Mouse (Mus musculus): ENCODE measurements around the gene Fmnl2. TPM values are rescaled to one million over a fixed set of nuclear protein-coding genes. Genes with fewer than 3 reads are reported as not detected.

Gene Fmnl2
- 10 to 100 TPM; 42.8 to 43.4 TPM for total RNA-seq (2021)
- long read RNA-seq, experiment 1, partial matches to known transcripts, result 2 of 4 reads
- long read RNA-seq, experiment 1, other reads (novel, unspliced or antisense), result 2 of 4 reads
- long read RNA-seq, experiment 2, partial matches to known transcripts, result 1 of 3 reads
- long read RNA-seq, experiment 2, other reads (novel, unspliced or antisense), result 2 of 3 reads

- DNase-seq (ENCODE audit: low spot score in 2 of 2), result peak; percentile 42 to 75
- intact Hi-C loops (cut with DNase I), result loop anchor here (2.0 to 10.0 kb wide), 4 partner anchors 74 to 224 kb away; no protein-coding TSS in a partner anchor
These were observed at the start of gene Fmnl2 for GRCm38 (mm10) chr2:52857611-52858528. Gene Fmnl2 (plus strand): TSS chr2:52857860.

GRCm38 (mm10) chr2:52809988-52810387 lies 47.7 kb upstream of the Fmnl2 start:
- DNase-seq (ENCODE audit: low spot score in 2 of 2), result no peak
- intact Hi-C loops (cut with DNase I), result no loop called here

- peak; percentile 2 to 9 for DNase-seq (ENCODE audit: low spot score in 2 of 2)
- intact Hi-C loops (cut with DNase I), result no loop called here
These were observed 46.0 kb upstream of the Fmnl2 start for GRCm38 (mm10) chr2:52811691-52812090.

GRCm38 (mm10) chr2:52817341-52817740 lies 40.3 kb upstream of the Fmnl2 start:
- no peak for DNase-seq (ENCODE audit: low spot score in 2 of 2)
- intact Hi-C loops (cut with DNase I), result no loop called here

- DNase-seq (ENCODE audit: low spot score in 2 of 2), result peak; percentile 20 to 24
- intact Hi-C loops (cut with DNase I), result no loop called here
These were observed 38.7 kb upstream of the Fmnl2 start for GRCm38 (mm10) chr2:52818944-52819343.

- intact Hi-C loops (cut with DNase I), result no loop called here
- no peak for DNase-seq (ENCODE audit: low spot score in 2 of 2)
These were observed 35.4 kb upstream of the Fmnl2 start for GRCm38 (mm10) chr2:52822214-52822613.

GRCm38 (mm10) chr2:52828077-52828476 lies 29.6 kb upstream of the Fmnl2 start:
- intact Hi-C loops (cut with DNase I), result no loop called here
- no peak for DNase-seq (ENCODE audit: low spot score in 2 of 2)

- no peak for DNase-seq (ENCODE audit: low spot score in 2 of 2)
- intact Hi-C loops (cut with DNase I), result no loop called here
These were observed 27.1 kb upstream of the Fmnl2 start for GRCm38 (mm10) chr2:52830513-52830912.

- DNase-seq (ENCODE audit: low spot score in 2 of 2), result no peak
- intact Hi-C loops (cut with DNase I), result no loop called here
These were observed 26.1 kb upstream of the Fmnl2 start for GRCm38 (mm10) chr2:52831585-52831984.

- DNase-seq (ENCODE audit: low spot score in 2 of 2), result no peak
- intact Hi-C loops (cut with DNase I), result no loop called here
These were observed 21.9 kb upstream of the Fmnl2 start for GRCm38 (mm10) chr2:52835726-52836125.

GRCm38 (mm10) chr2:52839074-52839473 lies 18.6 kb upstream of the Fmnl2 start:
- intact Hi-C loops (cut with DNase I), result no loop called here
- no peak for DNase-seq (ENCODE audit: low spot score in 2 of 2)

GRCm38 (mm10) chr2:52839868-52840267 lies 17.8 kb upstream of the Fmnl2 start:
- intact Hi-C loops (cut with DNase I), result no loop called here
- DNase-seq (ENCODE audit: low spot score in 2 of 2), result no peak

- no peak for DNase-seq (ENCODE audit: low spot score in 2 of 2)
- intact Hi-C loops (cut with DNase I), result no loop called here
These were observed 13.8 kb upstream of the Fmnl2 start for GRCm38 (mm10) chr2:52843861-52844260.

GRCm38 (mm10) chr2:52844936-52845752 lies 12.5 kb upstream of the Fmnl2 start:
- intact Hi-C loops (cut with DNase I), result no loop called here
- no peak for DNase-seq (ENCODE audit: low spot score in 2 of 2)

GRCm38 (mm10) chr2:52846506-52846905 lies 11.2 kb upstream of the Fmnl2 start:
- intact Hi-C loops (cut with DNase I), result no loop called here
- DNase-seq (ENCODE audit: low spot score in 2 of 2), result no peak

- no peak for DNase-seq (ENCODE audit: low spot score in 2 of 2)
- intact Hi-C loops (cut with DNase I), result no loop called here
These were observed 8.6 kb upstream of the Fmnl2 start for GRCm38 (mm10) chr2:52849092-52849491.

GRCm38 (mm10) chr2:52858529-52859465 lies 1.1 kb downstream of the Fmnl2 start:
- intact Hi-C loops (cut with DNase I), result loop anchor here (2.0 to 10.0 kb wide), 4 partner anchors 74 to 224 kb away; no protein-coding TSS in a partner anchor
- DNase-seq (ENCODE audit: low spot score in 2 of 2), result peak in 1 of 2 experiments; percentile 46

GRCm38 (mm10) chr2:52859466-52859840 lies 1.8 kb downstream of the Fmnl2 start:
- intact Hi-C loops (cut with DNase I), result loop anchor here (2.0 to 10.0 kb wide), 4 partner anchors 73 to 223 kb away; no protein-coding TSS in a partner anchor
- no peak for DNase-seq (ENCODE audit: low spot score in 2 of 2)
